Mouse (Mus musculus): Measurements from ENCODE around the gene Rph3a.
"Not testable (repeated sequence)": the region's sequence is repeated elsewhere in the genome, so short reads cannot be mapped to it uniquely, and the experiment has no call there.

- not testable (repeated sequence) for TF ChIP-seq CTCF (IDR thresholded peaks at IDR 0.05; ENCODE audit: low read depth, low read length); GATA2 (IDR thresholded peaks at IDR 0.05; ENCODE audit: borderline replicate concordance, low read depth, low read length); GATA1 (IDR thresholded peaks at IDR 0.05; ENCODE audit: borderline replicate concordance, low read length); TAL1 (conservative IDR thresholded peaks at IDR 0.05; ENCODE audit: low read depth, low read length); POLR2AphosphoS5 (IDR thresholded peaks at IDR 0.05; ENCODE audit: insufficient replicate concordance, low read depth, low read length)
Measured at GRCm38 (mm10) chr5:120906791-120907733, 102.8 kb downstream of the Rph3a start, which contains the start of gene Oas1a.

All from G1E (cell line).